Mouse (Mus musculus): Measurements from ENCODE around the gene Wfikkn1.

The Wfikkn1 gene

DNA sequence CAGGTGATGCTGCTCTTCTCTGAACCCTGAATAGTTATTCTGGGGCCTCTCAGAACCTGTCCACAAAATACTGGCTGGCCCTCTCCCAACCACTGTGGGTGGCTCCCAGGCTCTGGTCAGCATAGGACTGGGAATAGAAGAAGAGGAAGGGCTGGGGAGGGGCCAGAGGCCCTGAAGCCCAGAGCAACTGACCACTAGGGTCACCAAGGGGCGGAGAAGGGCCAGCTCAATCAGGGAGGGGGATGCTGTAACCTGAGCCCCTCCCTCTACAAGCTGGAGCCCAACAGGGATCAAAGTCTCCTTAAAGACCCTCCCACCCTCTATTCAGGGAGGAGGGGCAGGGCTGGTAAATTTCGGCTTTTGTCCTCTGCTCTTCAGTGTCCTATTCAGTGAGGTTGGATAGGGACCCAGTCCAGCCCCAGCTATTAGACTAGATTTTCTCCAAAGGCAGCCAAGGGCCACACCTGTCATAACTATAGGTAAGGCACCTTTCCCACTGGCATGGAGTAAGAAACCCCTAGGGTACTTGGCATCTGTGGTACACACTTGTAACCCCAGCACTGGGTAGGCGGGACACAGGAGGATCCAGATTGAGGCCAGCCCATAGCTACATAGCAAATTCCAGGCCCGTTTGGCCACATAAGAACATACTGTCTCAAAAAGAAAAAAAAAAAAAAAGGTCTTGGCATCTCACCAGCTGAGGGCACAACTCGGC lies at the start of gene Wfikkn1:
Gene Wfikkn1 (minus strand): TSS at position 663 of the 715 bp plus-strand sequence.
- DNase-seq (ENCODE audit: low spot score in 2 of 2): no peak

DNA sequence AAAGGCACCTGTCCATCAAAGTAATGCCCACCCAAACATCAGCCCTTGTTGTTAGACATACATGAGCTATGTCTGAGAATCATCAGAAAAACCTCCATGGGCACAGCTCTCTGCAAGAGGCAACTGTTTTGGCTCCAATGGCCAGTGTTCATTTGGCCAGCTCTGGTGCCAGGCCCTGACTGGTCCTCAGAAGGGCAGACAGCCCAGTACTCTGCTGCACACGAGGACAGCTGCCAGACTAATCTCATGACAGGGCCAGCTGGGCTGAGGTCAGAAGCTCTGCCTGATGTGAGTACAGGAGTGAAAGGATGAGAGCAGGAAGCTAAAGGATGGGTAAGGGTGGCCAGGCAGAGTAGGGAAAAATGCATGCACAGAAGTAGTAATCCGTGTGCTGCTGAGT lies 44.7 kb upstream of the Wfikkn1 start:
- DNase-seq (ENCODE audit: low spot score in 2 of 2): no peak

- peak in 1 of 2 experiments; percentile 60 for DNase-seq (ENCODE audit: low spot score in 2 of 2)
These were observed 41.5 kb upstream of the Wfikkn1 start for GRCm38 (mm10) chr17:25922120-25922519.

DNA sequence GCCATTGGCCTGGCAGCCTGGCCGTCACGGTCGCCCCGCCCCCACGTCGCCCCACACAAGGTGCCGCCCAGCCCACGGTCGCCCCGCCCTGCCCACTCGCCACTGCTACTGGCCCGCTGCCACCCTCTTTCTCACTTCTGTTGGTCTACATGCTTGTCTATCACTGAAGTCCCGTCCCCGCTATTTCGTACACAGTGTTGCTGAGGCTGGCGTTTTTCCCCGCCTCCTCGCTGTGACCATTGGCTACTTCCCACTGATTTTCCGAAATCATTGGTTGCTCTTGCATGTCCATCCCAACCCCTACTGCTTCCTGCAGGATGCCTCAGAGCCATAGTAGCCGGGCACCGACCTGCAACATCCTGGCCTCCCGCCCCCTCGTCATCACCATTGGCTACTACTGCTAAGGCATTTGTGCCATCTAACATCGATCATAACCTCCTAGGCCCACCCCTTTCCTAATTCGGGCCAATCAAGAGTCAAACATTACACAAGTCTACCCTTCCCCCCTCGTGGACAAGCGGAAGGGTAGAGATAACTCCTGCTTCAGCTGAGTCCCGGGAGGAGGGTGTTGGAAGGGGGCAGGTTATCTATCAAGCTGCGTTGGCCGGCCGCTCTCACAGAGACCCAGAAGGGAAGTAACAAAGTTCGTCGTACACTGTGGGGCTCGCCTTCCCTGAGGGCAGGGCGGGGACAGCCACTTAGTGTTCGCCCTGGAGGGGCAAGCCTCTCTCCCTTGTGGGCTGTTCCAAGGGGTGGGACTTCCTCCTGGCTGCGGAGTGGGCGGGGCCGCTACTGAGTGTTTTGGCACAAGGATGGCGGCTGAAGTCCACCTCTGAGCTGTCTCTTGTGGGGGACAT lies 39.4 kb upstream of the Wfikkn1 start:
- peak; percentile 99 to 100 for DNase-seq (ENCODE audit: low spot score in 2 of 2)

DNA sequence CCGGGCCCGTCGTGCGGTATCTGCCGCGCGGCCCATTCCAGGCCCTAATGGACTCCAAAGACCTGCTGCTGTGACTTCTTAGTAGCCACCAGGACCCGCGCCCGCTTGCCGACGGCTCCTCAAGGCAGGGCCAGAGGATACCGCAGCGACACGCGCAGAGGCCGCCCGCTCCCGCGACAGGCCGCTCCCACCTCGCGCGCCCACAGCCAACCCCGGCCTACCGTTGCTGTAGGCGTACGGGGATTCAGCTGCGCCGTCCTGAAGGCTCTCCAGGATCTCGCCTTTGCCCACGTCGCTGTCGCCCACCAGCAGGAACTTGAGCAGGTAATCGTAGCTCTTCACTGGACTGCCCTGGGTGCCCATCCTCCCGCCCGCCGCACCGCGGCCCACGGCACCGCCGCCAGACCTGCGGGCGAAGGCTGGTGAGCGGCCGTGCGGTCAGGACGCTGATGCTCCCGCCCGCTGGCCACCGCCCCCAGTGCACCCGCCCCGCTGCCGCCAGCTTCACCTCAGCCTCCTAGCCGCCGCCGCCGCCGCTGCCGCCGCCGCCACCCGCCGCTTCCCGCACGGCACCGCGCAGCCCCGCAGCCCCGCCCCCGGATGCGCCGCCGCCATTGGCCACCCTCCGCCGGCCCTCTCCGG lies 38.6 kb upstream of the Wfikkn1 start, which contains the start of gene Rab40c:
Gene Rab40c (minus strand): TSS at position 584 of the 642 bp plus-strand sequence.
- DNase-seq (ENCODE audit: low spot score in 2 of 2): peak in 1 of 2 experiments; percentile 73

DNA sequence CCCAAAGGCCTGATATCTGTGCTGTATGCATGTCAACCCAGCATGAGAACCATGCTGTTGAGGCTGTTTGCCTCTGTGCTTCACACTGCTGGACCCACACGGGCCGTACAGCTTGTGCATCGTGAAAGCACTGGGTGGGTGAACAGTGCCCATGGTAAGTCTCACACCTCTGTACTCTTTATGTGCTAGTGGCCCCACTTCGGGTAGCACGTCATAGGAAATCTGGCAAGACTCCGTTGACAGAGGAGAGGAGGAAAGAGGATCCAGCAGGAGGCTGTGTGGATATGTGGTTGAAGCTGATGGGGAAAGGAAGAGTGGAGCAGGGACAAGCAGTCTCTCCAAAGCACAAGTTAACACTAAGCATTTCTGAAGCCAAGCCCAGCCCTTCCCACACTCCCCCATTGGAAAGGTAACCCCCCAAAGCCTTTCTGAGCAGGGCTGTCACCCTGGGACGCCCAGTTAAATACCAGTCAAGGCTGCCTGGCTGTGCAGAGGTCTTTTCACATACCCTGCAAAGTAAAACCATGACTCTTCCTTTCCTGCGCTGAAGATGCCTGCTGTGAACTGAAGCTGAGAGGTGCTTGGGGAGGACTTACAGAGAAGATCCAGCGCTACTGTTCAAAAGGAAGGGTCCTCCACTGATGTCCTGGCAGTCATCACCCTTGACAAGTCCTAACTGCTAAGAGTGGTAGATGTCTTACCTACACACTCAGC lies 37.5 kb upstream of the Wfikkn1 start:
- DNase-seq (ENCODE audit: low spot score in 2 of 2): peak in 1 of 2 experiments; percentile 12

GRCm38 (mm10) chr17:25916931-25917647 lies 36.4 kb upstream of the Wfikkn1 start:
- DNase-seq (ENCODE audit: low spot score in 2 of 2): peak in 1 of 2 experiments; percentile 12

GRCm38 (mm10) chr17:25914295-25914694 lies 33.6 kb upstream of the Wfikkn1 start:
- no peak for DNase-seq (ENCODE audit: low spot score in 2 of 2)

- no peak for DNase-seq (ENCODE audit: low spot score in 2 of 2)
These were observed 33.2 kb upstream of the Wfikkn1 start for GRCm38 (mm10) chr17:25913877-25914275.

DNA sequence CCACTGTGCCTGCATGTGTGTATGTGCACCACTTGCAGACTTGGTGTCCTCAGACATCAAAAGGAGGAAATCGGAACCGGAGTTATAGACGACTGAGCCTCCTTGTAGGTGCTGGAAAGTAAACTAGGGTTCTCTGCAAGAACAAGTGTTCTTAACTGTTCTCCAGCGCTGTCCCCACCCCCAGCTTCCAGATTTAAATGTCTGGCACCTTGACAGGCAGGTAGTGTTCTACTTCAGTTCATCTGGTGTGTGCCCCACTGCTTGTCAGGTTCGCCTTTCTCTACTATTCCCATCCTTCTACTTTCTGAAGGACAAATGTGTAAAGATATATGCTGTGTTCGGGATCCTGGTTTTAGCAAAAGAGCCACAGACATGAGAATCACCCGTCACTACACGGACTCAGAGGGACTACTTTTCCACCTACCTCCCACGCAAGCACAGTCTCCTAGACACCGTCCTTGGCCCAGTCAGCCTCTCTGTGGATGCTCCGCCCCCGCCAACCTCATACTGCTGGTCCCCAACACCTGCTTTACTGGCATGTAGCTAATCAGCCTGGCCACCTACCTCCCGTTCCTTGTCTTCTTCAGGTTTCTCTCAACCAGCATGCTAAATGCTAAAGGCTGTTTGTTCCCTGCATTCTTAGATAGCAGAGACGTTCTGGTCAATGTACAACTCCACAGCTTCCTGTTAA lies 32.7 kb upstream of the Wfikkn1 start:
- peak in 1 of 2 experiments; percentile 24 for DNase-seq (ENCODE audit: low spot score in 2 of 2)

GRCm38 (mm10) chr17:25911816-25912215 lies 31.2 kb upstream of the Wfikkn1 start:
- peak in 1 of 2 experiments; percentile 14 for DNase-seq (ENCODE audit: low spot score in 2 of 2)

DNA sequence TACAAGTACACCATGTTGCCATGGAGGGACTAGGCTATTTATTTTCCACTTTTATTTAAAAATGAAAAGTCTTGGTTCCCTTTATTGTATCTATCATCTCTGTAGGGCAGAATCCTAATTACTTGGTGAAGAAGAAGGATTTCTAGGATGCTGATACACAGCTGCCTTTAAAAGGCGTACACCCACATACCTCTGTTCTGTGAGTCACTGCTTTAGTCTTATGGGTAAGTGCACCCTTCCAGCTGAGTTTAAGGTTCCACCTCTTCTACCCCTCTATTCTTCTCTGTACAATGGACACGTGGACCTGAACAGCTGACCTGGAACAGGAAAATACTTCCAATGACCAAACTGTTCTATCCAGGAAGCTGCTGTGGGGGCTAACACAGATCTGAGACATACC lies 27.0 kb upstream of the Wfikkn1 start:
- no peak for DNase-seq (ENCODE audit: low spot score in 2 of 2)

DNA sequence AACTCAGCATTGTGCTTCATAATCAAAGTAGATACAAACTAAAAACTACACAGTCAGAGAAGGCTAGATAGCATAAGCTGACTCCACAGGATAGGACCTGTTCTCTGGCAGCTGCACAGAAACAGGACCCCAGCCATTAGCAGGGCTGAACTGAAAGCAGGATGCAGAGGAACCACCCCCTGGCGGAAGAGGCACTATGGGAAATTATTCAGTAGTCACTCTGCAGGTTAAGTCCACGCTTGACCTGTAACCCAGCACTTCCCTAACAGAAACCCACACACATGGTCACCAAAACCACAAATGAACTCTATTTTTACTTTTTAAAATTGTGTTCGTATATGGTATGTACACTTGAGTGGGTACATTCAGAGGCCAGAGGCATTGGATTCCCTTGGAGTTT lies 22.4 kb upstream of the Wfikkn1 start:
- DNase-seq (ENCODE audit: low spot score in 2 of 2): peak in 1 of 2 experiments; percentile 20

GRCm38 (mm10) chr17:25900193-25900592 lies 19.5 kb upstream of the Wfikkn1 start:
- DNase-seq (ENCODE audit: low spot score in 2 of 2): no peak

DNA sequence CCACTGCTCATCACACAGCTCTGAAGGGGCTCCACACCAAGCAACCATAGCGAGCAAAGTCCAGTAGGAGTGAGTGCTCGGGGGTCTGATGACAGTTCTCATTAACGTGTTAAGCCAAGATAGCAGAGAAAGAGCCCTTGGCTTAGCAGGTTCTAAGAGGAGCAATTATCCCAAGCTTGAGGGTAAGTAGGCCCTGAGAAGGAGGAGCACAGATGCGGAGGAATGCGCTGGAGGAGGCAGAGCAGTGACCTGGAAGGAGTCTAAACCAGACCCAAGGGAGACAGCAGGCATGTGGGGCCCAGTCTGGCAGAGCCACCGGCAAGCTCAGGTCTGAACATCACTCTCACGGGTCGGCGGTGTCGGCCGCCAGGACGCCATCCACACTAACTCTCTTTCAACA lies 15.2 kb upstream of the Wfikkn1 start:
- no peak for DNase-seq (ENCODE audit: low spot score in 2 of 2)

GRCm38 (mm10) chr17:25895415-25895814 lies 14.8 kb upstream of the Wfikkn1 start:
- DNase-seq (ENCODE audit: low spot score in 2 of 2): no peak

DNA sequence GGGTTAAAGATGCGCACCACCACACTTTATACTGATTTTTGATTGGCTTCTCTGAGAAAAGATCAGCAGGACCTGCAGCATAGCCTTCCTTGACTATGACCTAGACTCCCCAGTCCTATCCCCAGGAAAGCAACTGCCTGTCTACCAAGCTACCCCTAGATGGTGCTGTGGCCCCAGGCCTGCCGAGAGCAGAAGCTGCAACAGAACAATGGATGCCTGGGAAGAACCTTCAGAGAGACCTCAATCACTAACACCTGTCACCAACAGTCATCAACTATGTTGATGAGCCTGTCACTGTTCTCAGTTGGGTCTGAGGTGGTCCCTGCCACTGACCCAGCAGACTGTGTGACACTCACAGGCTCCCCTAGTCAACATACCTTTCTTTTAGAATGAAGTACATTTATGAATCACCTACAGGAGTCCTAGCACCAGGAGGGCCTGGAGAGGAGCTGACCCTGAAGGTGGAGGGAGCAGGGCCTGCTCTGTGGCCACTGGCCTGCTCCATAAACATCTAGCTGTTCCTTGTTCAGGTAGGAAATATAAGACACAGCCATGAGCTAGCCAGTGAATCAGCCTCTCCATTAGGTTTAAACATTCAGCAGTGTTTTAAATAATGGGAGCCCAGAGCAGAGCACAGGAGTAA lies 13.4 kb upstream of the Wfikkn1 start:
- DNase-seq (ENCODE audit: low spot score in 2 of 2): peak; percentile 48 to 78

- DNase-seq (ENCODE audit: low spot score in 2 of 2): no peak
These were observed 8.2 kb upstream of the Wfikkn1 start for GRCm38 (mm10) chr17:25888837-25889236.

DNA sequence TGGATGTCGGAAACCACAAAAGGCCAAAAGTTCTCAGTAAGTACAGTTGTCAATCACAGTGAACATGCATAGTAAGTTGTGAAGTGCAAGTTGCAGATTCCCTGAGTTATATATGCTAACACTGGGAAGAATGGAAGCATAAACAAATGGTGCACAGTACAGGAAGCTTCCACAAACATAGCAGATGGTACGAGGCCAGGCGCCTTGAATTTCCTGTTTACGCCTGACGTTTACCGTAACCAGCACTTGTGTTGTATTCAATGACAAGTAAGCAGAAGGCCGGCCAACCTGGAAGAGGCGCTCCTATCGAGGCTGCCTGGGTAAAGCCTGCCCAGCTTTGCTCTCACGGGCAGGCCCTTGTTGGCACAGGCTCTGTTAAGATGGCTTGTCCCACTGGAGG lies 6.8 kb upstream of the Wfikkn1 start:
- DNase-seq (ENCODE audit: low spot score in 2 of 2): no peak

DNA sequence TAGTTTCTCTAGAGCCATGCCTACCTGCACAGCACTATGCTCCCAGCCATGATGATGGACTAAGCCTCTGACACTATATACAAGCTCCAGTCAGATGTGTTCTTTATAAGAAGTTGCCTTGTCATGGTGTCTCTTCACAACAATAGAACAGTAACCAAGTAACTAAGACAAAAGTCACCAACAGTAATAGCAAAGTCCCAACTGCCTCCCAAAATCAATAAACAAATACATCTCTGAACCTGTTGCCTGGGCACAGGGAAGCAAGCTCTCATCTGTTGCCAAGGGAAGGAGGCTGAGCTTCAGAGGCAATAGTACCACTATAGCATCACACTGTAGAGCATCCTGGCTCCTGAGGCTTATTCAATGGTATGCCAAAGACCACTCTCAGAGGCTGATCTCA lies 6.1 kb upstream of the Wfikkn1 start:
- DNase-seq (ENCODE audit: low spot score in 2 of 2): no peak
